Mouse (Mus musculus) brain, adult 2 months (tissue): ENCODE measurements around the gene Metap1.
"Not testable (repeated sequence)": the region's sequence is repeated elsewhere in the genome, so short reads cannot be mapped to it uniquely, and the experiment has no call there.

Experiments used
- DNase-seq: peaks from one replicate; pipeline ENCODE4 v3.0.0; 2011; ENCODE audit warnings: low read depth, low spot score

The Metap1 gene

DNA sequence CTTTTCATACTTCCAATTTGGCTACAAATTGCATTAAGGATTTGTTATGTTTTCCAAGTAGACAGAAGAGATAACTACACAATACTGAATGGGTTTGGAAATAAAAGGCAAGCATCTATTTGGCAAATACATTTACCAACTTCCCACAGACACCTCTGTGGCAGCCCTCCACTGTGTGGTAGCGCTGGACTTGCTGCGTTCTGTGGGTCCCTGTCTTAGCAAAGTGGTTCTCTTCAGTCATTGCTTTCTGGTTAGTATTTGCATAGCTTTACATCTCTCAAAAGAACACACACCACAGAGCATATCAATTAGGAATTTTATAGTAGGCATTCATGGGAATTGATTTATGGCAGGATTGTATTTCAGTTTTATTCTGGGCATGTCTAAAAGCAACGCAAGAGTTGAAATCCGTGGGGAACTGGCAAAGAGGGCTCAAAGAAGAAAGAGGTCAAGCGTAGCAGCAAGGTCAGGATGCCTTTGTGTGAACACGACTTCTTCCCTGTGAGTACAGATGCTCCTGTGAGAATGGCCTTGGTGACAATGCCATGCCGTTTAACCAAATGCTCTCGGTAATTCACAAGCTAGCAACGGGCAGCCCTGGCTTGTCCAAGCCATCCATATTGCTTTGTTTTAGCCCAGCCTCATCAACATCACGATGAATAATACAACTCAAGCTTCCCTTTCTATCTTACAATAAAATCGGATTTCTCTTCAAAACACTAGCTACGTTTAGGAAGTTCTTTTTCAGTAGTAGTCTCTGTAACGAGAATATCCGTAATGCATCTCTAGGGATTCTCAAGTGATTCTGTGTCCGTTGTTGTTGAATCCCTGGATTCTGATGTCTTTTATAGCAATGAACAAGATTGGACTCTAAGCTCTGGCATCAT lies 10.8 kb upstream of the Metap1 start:
- no peak for DNase-seq

DNA sequence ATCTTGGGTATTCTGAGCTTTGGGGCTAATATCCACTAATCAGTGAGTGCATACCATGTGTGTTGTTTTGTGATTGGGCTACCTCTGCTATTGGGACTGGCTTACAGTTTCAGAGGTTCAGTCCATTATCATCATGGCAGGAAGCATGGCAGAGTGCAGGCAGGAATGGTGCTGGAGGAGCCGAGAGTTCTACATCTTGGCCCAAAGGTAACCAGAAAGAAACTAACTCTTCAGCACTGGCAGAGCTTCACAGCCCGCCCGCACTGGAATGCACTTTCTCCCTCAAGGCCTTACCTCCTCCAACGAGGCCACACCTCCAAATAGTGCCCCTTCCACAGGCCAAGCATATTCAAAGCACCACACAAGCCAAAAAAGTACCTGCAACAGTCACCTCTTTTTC lies 9.4 kb upstream of the Metap1 start:
- DNase-seq, result no peak

DNA sequence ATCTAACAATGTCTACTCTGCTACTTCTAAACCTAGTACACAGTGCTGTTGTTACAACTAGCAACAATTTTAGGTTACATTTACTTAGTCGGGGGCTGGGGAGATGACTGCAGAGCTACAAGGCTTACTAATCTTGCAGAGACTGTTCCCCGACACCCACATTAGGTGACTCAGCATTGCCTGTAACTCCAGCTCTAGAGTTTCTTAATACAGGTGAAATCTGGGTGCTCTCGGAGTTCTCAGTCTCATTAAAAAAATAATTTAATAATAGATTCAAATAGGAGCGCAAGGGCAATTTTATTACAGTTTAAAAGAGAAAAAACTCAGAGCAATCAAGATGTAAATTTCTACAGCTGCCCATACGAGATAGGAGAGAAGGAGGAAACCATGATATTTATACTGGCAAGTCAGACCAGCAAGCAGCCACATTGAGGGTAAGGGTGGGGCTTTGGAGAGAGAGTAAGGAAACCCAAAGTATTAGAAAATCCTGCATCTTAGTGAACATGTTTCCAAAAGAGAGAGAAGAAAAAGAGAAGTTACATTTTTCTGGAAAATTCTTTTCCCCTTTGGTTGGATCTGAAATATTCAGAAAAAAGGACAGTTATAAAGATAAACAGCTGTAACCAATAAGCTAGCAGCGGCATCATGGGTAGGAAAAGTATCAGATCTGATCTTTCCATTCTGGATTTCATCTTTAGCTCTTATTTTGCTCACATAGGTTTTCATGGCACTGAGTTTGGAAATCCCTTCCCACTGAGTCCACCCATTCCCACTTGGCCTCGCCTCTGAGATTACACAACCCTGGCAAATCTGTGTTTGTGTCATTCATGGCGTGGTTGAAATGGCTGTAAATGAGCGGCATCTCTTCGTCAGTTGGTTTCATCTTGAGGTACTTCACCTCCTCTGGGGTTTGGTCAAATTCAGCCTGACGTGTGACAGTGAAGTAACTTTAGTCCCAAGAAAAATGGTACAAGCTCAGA lies 6.1 kb upstream of the Metap1 start:
- peak; percentile 84 for DNase-seq

DNA sequence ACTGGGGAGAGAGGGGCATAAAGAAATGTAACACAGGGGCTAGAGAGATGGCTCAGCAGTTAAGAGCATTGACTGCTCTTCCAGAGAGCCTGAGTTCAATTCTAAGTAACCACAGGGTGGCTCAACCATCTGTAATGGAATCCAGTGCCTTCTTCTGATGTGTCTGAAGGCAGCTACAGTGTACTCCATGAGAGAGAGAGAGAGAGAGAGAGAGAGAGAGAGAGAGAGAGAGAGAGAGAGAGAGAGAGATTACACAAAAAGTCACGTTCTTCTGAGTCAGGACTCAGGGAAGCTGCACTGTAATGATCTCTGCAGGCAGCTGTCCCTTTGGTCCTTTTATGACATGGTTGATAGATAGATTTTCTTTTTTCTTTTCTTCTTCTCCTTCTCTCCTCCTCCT lies 5.2 kb upstream of the Metap1 start:
- no peak for DNase-seq

DNA sequence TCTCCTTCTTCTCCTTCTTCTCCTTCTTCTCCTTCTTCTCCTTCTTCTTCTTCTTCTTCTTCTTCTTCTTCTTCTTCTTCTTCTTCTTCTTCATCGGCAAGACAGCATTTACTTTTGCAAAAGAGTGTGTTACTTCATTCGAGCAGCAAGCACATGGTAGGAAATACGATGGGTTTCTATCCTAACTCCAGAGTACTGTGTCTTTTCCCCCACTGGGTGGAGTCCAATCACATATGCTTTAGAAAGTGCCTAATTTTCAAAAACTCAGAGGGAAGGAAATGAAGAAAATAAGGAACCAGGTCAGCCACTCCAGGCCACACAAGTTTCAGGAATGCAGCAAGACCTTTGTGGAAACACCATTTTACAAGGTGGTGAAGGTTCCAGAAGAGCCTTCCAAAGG lies 4.4 kb upstream of the Metap1 start:
- no peak for DNase-seq

DNA sequence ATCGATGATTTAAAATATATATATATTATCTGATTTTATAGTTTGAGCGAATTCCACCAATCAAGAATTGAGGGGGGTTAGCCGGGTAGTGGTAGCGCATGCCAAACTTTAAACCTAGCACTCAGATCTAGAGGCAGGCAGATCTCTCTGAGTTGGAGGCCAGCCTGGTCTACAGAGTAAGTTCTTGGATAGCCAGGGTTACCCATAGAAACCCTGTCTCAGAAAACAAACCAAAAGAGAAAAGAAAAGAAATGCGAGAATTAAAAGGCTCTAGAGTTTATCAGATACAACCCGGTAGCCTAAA lies 671 bp upstream of the Metap1 start:
- DNase-seq, result peak; percentile 7

DNA sequence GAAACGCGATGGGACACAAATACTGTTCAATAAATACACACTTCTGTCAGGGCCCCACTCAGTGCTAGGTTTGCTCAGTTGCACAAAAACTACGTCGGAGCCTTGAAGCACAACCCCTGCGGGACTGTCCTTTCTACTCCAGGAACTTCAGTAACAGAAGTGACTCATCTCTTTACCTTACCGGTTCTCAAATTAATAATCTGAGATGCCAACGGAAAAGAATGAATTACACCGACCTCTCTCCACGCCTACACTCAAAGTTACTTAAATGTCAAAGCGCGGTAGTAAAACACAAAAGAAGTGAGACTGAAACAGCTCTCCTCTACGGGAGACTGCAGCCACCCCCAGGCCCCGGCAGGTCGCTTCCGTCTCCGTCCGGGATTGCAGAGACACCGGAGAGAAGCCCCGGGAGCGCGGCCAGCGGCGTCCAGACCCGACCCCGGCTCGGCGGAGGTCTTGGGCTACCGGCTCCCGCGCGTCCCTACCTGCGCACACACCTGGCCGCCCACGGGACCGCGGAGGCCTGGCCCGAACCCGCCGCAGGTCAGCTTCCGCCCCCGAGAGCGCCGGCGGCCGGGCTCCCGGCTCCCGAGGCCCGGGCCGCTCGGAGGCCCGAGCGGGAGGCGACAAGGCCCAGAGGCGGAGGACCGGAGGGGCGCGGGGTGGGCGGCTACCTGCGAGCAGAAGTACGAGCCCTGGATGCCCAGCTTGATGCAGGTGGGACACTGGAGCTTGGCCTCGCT lies 560 bp downstream of the Metap1 start:
- DNase-seq, result peak; percentile 20

DNA sequence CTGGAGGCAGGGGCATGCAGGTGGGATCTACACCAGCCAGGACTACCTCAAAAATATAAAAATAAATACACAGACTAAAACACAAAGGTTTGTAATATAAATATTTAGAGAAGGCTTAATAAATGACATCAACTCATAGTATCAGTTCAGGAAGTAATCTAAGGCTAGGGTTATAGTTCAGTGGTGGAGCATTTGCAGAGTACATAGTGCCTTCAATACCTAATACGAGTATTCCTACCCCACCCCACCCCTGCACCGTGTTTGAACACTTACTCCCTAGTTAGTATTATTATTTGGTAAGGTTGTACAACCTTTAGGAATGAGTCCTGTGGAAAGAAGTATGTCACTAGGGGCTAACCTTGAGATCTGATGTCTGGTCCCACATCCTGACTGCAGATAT lies 6.1 kb downstream of the Metap1 start:
- no peak for DNase-seq

DNA sequence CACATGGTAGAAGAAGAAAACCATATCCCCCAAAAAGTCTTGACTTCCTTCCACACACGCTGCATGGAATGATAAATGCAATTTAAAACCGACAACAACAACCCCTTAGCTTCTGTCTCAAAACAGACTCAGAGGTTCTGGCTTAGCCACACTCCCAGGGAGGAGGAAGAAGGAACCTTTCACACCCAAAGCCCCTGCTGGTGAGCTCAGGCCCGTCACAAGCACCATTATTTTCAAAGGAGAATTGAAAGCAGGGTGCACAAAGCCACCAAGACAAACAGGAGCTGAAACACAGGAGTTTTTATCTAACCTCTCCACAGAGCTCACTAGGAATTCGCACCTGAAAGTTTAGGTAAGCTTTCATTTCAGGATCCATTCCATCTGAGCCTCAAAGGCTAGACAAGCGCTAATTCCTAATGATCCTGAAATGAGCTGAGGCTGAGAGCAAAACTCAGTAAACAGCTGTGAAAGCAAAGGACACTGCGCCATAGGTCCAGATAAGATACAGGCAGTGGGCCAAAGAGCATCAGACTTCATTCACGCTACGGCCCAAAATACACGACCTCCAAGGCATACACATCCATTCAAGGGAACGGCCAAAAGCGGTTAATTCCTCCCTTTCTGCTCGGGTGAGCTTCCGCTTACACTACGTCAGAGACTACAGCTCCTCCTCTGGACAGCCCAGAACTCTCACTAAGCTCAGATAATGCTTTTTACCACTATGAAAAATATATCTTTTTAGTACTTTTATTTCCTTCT lies 7.6 kb downstream of the Metap1 start:
- DNase-seq, result no peak

DNA sequence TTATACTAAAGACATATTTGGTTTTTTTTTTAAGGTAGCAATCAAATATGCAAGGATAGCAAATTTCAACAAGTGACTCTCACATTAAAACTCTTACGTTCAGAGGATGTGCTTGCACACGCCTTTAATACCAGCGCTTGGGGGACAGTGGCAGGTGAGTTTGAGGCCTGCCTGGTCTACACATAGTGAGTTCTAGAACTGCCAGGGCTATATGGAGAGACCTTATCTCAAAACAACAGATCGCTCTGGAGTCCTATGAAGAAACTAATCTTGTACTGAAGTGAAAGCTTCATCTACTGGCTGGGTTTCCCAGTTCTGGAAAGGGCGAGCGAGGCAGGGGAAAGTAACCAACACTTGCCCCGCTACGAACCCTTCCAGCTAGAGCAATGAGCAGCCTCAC lies 9.8 kb downstream of the Metap1 start:
- no peak for DNase-seq

DNA sequence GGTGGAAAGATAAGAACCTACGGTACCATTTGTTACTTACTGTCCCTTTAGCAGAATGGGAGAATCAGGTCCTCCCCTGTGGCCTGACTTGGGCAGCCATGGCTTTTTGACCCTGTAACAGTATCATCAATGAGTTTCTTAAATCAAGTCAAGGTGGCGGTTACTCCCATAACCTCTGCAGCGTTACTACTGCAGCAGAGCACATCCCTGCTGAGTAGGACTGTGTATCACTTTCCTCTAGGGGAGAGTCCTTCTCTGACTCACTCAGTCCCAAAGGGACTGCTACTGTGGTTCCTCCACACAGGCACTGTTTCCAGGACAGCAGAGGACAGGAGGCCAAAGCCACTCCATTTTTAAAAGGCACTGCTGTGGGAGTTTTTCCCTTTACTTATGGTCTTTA lies 18.2 kb downstream of the Metap1 start:
- no peak for DNase-seq

DNA sequence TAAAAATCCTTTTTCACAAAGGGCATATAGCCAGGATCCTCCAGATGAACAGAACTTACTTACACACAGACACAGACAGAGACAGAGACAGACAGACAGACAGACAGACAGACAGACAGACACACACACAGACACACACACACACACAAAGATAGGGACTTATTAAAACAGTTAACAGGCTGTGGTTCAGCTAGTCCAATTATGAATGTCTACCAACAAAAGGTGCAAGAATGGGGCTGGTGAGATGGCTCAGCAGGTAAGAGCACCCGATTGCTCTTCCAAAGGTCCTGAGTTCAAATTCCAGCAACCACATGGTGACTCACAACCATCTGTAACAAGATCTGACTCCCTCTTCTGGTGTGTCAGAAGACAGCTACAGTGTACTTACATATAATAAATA lies 22.7 kb downstream of the Metap1 start:
- DNase-seq, result not testable (repeated sequence)

DNA sequence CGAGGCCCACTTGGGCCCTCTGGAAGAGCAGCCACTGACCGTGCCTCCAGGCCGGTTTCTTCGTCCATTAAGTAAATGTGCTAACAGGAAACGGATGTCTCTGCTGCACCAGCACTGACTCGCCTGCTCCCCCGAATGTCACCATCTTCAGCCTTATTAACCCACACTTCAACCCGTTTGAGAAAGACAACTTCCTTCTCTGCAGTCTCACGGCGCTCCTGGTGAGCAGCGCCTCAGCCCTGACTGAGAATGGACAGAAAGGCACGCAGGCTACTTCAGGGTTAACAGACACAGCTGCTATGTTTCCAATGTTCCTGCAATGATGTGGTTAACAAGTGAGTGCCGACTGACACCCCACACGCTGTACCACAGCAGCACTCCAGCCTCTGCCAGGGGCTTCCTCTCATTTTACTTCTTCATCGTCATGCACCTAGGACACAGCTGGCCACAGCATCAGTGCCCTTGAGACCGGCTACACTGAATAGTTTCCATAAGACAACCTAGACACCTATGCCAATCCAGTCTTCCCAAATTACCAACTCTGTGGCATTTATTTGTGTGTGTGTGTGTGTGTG lies 24.7 kb downstream of the Metap1 start:
- no peak for DNase-seq

DNA sequence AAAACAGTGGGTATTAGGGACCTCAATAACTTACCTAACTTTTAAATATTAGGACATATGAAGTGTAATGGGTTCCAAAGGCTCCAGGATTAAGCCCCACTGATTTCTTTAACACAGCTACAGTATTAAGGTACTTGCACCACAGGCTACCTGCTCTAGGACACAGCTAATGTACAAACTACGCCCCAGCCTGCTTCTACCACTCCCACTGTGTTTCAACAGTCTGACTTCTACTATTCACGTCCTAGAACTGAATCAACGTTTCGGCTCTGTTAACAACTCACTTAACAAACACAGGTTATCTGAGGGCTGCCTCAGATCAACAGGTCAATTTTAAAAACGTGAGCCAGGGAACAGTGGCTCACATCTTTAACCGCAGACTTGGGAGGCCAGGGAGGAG lies 25.5 kb downstream of the Metap1 start:
- no peak for DNase-seq

DNA sequence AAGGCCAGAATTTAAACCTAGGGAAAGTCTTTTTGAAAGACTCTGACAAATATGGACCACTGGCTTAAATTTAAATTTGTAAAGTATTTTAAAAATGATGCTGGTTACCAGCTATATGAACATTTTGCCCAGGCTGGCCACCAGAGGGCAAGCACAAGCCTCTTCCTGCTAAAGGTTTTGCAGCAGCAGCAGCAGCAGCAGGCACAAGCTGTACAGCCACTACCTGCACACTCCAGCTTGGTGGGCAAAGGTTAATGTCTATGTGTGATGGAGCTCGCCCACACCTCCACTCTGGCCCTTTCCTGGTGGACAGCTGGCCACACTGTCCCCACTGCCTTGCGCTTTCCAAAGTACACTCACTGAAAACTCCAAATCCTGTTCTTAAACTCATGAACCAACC lies 26.2 kb downstream of the Metap1 start:
- peak; percentile 76 for DNase-seq

DNA sequence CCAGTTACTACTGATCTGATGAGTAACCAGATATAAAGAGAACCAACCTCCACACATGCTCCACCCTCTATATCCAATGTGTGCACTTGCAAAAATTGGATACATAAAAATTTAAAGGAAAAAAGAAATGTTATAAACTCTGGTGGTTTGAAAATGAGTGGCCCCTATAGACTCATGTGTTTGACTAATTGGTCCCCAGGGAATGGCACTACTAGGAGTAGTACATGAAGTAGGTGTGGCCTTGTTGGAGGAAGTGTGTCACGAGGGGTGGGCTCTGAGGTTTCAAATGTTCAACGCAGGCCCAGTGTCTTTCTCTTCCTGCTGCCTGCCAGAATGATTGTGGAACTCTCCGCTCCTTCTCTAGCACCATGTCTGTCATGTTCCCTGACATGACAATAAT lies 27.5 kb downstream of the Metap1 start:
- DNase-seq, result no peak

DNA sequence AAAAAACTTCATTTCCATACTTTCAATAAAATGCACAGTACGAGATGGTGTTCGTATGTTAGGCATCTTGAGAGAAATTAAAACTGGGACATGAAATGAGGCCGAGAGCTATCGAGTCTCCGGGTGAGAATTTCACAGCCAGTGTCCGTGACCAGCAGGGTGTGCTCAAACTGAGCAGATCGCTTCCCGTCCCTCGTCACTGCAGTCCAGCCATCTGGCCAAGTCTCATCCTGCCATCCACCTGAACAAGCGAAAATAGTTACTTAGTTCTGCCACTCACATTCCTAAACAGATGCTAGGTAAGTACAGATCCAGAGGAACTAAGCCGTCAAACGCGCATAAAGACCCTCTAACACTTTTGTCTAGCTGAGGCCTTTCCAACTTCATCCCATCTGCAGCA lies 29.1 kb downstream of the Metap1 start:
- peak; percentile 88 for DNase-seq

DNA sequence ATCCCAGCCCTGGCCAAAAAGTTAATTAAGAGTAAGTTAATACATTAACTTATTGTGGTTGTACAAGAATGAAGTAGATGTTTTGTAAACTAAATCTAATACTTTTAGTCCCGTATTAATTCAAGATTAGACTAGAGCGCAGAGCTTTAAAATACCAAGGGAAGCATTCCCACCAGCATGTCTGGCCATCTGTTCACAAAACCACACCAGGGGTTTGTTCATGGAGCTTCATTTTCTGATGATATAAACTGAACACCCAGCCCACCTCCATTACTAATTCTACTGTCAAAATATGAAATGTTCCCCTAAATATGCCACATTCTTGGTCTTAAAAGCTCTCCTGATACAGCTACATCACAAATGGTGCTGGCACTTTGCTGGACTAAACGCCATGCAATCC lies 30.9 kb downstream of the Metap1 start:
- peak; percentile 28 for DNase-seq

DNA sequence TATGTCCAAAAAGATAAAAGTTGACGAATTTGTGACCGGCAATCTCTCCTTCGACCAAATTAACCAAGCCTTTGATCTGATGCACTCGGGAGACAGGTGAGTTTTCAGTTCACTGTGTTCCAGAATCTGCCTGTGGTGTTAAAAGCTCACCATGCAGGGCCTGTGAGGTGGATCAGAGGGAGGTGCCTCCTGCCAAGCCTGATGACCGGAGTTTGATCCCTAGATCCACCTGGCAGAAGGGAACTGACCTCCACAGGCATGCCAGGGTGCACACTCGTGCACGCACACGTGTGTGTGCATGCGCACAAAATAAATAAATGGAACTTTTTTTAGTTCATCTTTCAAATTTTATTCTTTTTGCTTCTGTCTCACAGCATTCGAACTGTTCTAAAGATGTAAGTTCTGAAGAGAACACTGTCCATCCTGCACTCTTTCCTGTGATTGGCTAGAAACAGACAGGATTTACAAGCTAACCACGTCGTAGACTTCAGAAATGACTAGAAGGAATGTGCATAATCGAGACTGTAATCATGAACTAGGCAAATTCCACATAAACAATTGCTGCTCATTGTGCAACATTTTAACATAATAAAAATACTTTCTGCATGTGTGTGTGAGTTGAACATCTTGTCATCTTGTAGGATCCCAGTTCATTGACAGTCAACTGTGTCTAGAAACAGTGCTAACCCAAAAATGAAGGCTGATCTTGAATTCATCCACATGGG lies 34.4 kb downstream of the Metap1 start:
- no peak for DNase-seq

DNA sequence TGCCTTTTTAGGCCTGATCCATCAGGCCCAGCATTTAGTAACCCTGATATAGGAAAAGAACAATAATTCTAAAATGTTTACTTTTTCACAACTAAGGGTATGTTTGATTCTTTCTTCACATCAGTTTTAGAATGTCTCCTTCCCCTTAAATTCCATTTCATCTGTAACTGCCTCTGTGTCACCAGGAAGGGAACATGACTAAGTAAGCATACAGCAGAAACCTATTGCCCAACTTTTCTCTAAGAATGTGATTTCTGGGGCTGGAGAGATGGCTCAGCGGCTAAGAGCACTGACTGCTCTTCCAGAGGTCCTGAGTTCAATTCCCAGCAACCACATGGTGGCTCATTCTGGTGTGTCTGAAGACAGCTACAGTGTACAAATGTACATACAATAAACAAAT lies 35.1 kb downstream of the Metap1 start:
- DNase-seq, result no peak
